In the genomic region with DNA sequence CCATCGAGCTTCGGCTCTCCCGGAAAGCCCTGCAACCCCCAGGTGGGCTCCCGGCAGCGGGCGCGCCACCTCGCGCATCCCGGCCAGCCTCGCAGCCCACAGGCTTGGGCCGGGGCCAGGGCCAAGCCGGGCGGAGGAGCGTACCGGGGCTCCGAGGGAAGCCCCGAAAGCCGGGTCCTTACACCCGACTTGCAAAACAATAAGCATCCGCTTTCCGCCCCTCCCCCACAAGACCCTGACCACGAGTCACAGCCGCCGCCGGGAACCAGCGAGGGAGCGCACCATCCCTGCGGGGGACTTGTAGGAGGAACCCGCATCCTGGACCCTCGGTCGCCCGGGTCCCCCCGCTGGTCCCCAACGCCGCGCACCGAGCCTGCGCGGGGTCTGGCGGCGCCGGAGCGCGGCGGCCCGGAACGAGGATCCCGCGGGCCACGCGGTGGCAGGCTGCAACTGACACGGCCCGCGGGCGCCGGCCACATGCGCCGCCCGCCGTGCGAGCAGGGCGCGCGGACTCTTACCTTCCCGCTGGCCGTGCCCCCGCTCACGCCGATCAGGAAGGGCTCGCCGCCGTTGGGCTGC, we compare ENCODE assay signal across 8 mouse cellular contexts. TPM values are rescaled to one million over a fixed set of nuclear protein-coding genes. Genes with fewer than 3 reads are reported as not detected.
A peak's percentile ranks its signal among the peaks of the same experiment; 100 is the strongest.
DNase-seq lines count a peak whose midpoint lies in the region; ATAC-seq and TF ChIP-seq lines count a peak whose summit lies in the region.

No protein-coding gene starts in this region.

- DNase-seq in urinary bladder, postnatal 14 days (ENCODE audit: low spot score): peak; percentile 46
- DNase-seq in urinary bladder, postnatal 10 days (ENCODE audit: low spot score): no peak
- peak; percentile 71 to 75 for DNase-seq in cerebellum, postnatal 25 days
- peak; percentile 43 to 70 for DNase-seq in gastrocnemius, postnatal 4 days (ENCODE audit: low spot score in 2 of 2)
- DNase-seq in lung, adult 2 months: peak; percentile 54
- DNase-seq in thymus, adult 2 months: peak; percentile 84

- no peaks in the 10 kb centered on the region for H3K27me3 ChIP-seq in kidney, embryonic 16.5 days (ENCODE audit: insufficient read depth, low read length)
- no peaks in the 10 kb centered on the region for H3K27me3 ChIP-seq in neural tube, embryonic 15.5 days (replicated peaks)
- no peaks in the 10 kb centered on the region for H3K27me3 ChIP-seq in thymus, adult 2 months (ENCODE audit: control insufficient read depth, insufficient read depth, low read length)

- peak overlapping the region; percentile 84 for H3K9ac ChIP-seq in kidney, embryonic 16.5 days (replicated peaks; ENCODE audit: low read length)
- H3K9ac ChIP-seq in neural tube, embryonic 15.5 days (replicated peaks): peak overlapping the region; percentile 85

- peak; percentile 22 for ATAC-seq in kidney, embryonic 16.5 days (ENCODE audit: low FRiP score, low TSS enrichment)
- ATAC-seq in neural tube, embryonic 15.5 days (ENCODE audit: low FRiP score): peak; percentile 80

- peak overlapping the region; percentile 89 for H3K4me2 ChIP-seq in kidney, embryonic 16.5 days (replicated peaks; ENCODE audit: low read depth, low read length)
- peak overlapping the region; percentile 72 for H3K4me2 ChIP-seq in neural tube, embryonic 15.5 days

- no peak for TF ChIP-seq CTCF in lung, adult 2 months (IDR thresholded peaks at IDR 0.05; ENCODE audit: insufficient read depth, low read length)
- peak; percentile 63; the same call in 1 of the 2 replicates for TF ChIP-seq CTCF in thymus, adult 2 months (IDR thresholded peaks at IDR 0.05; ENCODE audit: borderline replicate concordance, control insufficient read depth, extremely low read depth, insufficient read depth, low read length, poor library complexity)

- peaks cover 26% of the 10 kb centered on the region for H3K4me1 ChIP-seq in kidney, embryonic 16.5 days (ENCODE audit: insufficient read depth, low read length)
- H3K4me1 ChIP-seq in lung, adult 2 months (ENCODE audit: control insufficient read depth, insufficient read depth, low read length): peaks cover 5% of the 10 kb centered on the region; the same call in 1 of the 2 replicates
- peaks cover 26% of the 10 kb centered on the region for H3K4me1 ChIP-seq in neural tube, embryonic 15.5 days
- peaks cover 25% of the 10 kb centered on the region for H3K4me1 ChIP-seq in thymus, adult 2 months (replicated peaks; ENCODE audit: control insufficient read depth, insufficient read depth, low read length)

- WGBS in kidney, embryonic 16.5 days: under 1% methylated on average over 73 of the region's 73 CpGs
- WGBS in lung, adult 2 months: under 1% methylated on average over 72 of the region's 73 CpGs
- WGBS in neural tube, embryonic 15.5 days: under 1% methylated on average over 73 of the region's 73 CpGs
- 1% methylated on average over 73 of the region's 73 CpGs for WGBS in thymus, adult 2 months

- no peak for TF ChIP-seq POLR2A in lung, adult 2 months (IDR thresholded peaks at IDR 0.05; ENCODE audit: borderline replicate concordance, extremely low read depth, low read depth, low read length)
- TF ChIP-seq POLR2A in thymus, adult 2 months (IDR thresholded peaks at IDR 0.05; ENCODE audit: control insufficient read depth, extremely low read depth, insufficient read depth, low read length, poor library complexity): no peak; the same call in none of the 2 replicates

- H3K4me3 ChIP-seq in kidney, embryonic 16.5 days (ENCODE audit: low read length): peak overlapping the region; percentile 91
- H3K4me3 ChIP-seq in lung, adult 2 months (replicated peaks; ENCODE audit: extremely low read depth, low read depth, low read length): peak overlapping the region; percentile 70
- peak overlapping the region; percentile 81 for H3K4me3 ChIP-seq in neural tube, embryonic 15.5 days (replicated peaks)
- peak overlapping the region; percentile 70 for H3K4me3 ChIP-seq in thymus, adult 2 months (ENCODE audit: control insufficient read depth, insufficient read depth, low read length)

- no peaks in the 10 kb centered on the region for H3K36me3 ChIP-seq in kidney, embryonic 16.5 days (ENCODE audit: insufficient read depth, low read length)
- H3K36me3 ChIP-seq in neural tube, embryonic 15.5 days: 0 out of 2 replicates have a peak, but pooled peaks cover 2% of the 10 kb centered on the region
- H3K36me3 ChIP-seq in thymus, adult 2 months (ENCODE audit: control insufficient read depth, insufficient read depth, low read length): no peaks in the 10 kb centered on the region

- H3K27ac ChIP-seq in kidney, embryonic 16.5 days (ENCODE audit: low read length): peak overlapping the region; percentile 96
- peak overlapping the region; percentile 96 for H3K27ac ChIP-seq in neural tube, embryonic 15.5 days (replicated peaks)
- H3K27ac ChIP-seq in thymus, adult 2 months (ENCODE audit: control insufficient read depth, insufficient read depth, low read length): peak overlapping the region; percentile 92

- H3K9me3 ChIP-seq in kidney, embryonic 16.5 days (ENCODE audit: low read length): no peaks in the 10 kb centered on the region
- no peaks in the 10 kb centered on the region for H3K9me3 ChIP-seq in neural tube, embryonic 15.5 days (replicated peaks)

RNA-seq across cellular contexts. Expression of gene Uck2, which starts 0.8 kb away (rescaled TPM):
- 10 to 100 TPM; 26.9 to 29.9 TPM for total RNA-seq in gastrocnemius, postnatal 4 days (2021)
- 67.7 and 72.3 TPM in 2 replicates for polyA plus RNA-seq in kidney, embryonic 16.5 days (2015; fragmentation: Nextera tagmentation; extraction: Ambion mirVana)
- polyA plus RNA-seq in lung, adult 2 months (2012; rRNA removed): 12.6 and 17.4 TPM in 2 replicates
- 46.6 and 75.5 TPM in 2 replicates for polyA plus RNA-seq in neural tube, embryonic 15.5 days (2015; fragmentation: Nextera tagmentation; extraction: Ambion mirVana)
- polyA plus RNA-seq in thymus, adult 2 months (2012; rRNA removed): 107 and 117 TPM in 2 replicates

RNA-seq across cellular contexts. Expression of gene Tmco1, which starts 23.8 kb away (rescaled TPM):
- total RNA-seq in gastrocnemius, postnatal 4 days (2021): 10 to 100 TPM; 45.2 to 50.6 TPM
- polyA plus RNA-seq in kidney, embryonic 16.5 days (2015; fragmentation: Nextera tagmentation; extraction: Ambion mirVana): 117 and 125 TPM in 2 replicates
- polyA plus RNA-seq in lung, adult 2 months (2012; rRNA removed): 42.7 and 56.7 TPM in 2 replicates
- 76.2 and 79.1 TPM in 2 replicates for polyA plus RNA-seq in neural tube, embryonic 15.5 days (2015; fragmentation: Nextera tagmentation; extraction: Ambion mirVana)
- 31.7 and 44.9 TPM in 2 replicates for polyA plus RNA-seq in thymus, adult 2 months (2012; rRNA removed)
